Mouse (Mus musculus): ENCODE results near the gene Slc18a3.

GRCm38 (mm10) chr14:32477581-32477980 is 12.9 kb upstream of the Slc18a3 start:
- TF ChIP-seq CTCF (IDR thresholded peaks at IDR 0.05; ENCODE audit: control insufficient read depth, insufficient read depth, insufficient read length) (no peak), USF1 (IDR thresholded peaks at IDR 0.05; ENCODE audit: low read depth) (no peak)

Data from C2C12 (cell line).